Mouse (Mus musculus) frontal cortex, postnatal 25 days (tissue): ENCODE data around the gene Zfp777.
A peak's percentile ranks its signal among the peaks of the same experiment; 100 is the strongest.

Experiments
- DNase-seq, 2 experiments: peaks; one replicate each; pipeline ENCODE4 v3.0.0; 2022; ENCODE audit warnings: low spot score in 2 of 2

The Zfp777 gene

DNA sequence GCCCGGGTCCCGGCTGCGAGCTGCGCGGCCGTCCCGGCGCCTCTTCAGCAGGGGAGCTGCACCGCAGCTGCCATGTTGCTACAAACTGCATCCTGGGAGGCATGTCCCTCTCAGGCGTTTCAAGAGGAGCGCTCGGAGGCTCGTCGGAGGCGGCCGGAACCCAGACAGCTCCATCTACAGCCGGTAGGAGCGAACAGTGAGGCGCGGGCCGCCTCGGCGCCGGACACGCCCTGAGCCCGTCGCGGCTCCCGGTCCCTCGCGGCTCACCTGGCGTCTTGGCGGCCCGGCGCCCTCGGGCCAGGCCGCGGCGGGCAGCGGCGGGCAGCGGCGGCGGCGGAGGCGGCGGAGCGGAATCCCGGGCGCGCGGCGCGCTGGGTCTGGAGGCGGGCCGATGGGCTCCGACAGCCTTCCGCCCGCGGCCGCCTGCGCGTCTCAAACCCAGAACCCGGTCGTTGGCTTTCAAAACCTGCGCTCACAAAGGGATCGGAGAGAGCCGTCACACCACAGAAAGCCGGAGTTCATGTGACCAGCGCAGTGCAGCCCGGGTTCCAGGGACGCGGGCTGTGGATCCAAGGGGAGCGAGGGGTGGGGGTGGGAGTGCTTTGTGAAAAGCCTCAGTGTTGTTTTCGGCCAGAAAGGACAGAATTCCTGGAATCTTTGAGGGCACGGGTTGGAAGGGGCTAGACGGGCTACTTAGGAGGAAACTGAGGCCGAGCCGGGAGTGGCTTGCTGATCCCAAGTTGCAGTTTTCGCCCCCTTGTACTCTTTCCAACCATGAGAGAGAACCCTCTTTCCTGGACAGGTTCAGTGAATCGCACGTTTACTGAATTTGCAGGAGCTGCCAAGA, at the start of gene Zfp777:
Zfp777 (minus strand) TSS at position 486 of the 847 bp plus-strand sequence.
- peak; percentile 40 to 55 for DNase-seq

DNA sequence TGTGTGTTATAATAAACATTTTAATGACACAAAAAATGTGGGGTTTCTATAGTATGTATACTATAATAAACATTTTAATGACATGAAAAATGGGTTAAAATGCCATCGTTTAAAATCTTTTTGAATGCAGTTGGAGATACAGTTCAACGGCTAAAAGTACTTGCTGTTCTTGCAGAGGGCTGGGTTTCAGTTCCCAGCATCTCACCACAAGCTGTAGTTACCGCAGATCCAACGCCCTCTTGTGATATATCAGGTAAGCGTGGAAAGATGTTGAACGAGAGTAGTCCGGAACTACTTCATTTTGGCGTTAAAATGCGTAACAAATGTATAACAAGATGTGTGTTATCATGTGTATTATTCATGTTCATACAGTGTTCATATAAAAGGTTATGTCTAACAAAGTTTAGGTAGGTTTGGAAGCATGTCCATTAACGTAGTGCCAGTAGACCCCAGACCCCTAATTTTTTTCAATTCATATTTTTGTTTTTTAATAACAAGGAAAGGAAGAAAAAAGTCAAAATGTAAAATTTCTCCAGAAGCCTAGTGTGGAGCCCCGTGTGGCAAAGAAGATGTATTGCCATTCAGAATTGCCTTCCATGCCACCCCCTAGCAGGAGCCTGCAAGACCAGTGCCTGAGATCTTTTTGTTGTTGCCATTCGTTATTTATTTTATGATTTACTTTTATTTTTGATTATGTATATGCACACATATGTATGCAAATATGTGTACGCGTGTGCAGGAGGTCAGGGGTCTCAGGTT, 38.4 kb upstream of the Zfp777 start:
- DNase-seq = no peak

DNA sequence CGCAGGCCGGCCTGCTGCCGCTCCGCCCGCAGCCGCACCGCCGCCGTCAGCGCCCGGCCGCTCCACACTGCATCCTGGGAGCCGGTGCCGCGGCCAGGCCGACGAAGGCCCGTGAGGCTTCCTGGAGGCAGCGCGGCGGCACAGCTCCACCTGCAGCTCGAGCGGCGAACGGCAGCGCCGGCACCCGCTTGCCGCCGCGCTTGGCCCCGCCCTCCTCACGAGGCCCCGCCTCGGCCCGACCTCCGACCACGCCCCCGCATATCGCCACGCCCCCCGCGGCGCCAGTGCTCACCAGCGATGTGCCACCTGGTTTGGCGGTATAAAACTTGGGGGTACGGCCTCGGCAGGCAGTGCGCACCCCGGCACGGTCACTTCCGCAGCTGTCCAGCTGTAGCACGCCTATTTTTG, 37.8 kb upstream of the Zfp777 start, which contains the start of gene Zfp746:
Zfp746 (minus strand) TSS at position 123 of the 408 bp plus-strand sequence.
- DNase-seq = peak; percentile 85 to 87

DNA sequence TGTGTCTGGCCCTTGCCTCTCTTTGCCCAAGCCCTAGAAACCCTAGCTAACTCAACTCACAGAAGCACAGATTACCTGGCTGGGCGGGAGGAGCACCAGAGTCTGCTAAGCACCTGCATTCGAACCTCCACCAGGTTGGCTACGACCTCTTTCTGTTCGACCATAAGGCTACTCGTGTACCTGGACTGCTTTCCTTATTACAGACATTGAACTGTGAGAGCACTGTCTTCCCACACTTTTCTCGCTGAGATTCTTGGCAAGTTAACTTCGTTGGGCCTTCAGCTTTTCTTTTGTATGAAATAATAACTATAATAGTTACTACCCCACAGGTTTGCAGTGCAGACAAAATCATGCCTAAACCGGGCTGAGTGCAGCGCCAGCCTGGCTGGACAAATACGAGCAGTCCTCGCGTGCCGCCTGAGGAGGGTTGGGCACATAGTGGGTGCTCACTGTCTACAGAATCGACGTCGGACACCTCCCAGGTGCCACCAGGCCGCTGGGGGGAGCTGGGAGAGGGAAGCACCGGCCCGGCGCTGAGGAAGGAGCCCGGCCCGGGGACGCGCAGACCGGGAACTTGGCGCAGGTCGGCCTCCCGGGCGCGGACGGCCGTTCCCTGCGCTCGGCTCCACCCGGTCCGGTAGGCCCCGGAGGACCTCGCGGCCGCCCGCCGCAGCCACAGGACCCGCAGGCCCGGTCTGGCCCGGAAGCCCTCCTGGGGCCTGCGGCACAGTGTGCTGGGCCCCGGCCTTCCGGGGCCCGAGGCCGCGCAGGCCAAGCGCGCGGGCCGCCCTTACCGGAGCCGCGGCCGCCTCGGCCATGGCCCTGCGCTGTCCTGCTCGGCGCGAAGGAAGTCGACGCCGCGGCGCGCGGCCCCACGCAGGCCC, 37.1 kb upstream of the Zfp777 start:
- DNase-seq = peak; percentile 35 to 44

DNA sequence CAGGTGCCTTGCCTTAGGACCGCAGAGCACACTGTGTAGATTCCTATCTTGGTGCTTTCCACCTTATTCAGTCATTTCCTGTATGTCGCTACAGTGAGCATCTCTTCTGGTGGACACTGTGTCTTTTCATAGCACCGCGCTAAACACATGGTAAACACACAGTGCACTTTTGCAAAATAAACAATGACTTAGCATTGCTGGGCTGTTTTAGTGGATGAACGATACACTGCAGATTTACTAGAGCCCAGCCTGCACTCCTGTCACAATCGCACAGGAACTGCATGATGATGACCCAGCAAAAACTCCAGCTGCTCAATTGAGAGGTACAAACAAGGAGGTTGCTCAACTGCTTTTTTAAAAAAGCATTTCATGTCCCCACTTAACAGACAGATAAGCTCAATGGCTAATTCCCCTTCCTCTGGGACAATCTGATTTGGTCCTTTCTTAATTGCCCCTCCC, 35.1 kb upstream of the Zfp777 start:
- DNase-seq = no peak

DNA sequence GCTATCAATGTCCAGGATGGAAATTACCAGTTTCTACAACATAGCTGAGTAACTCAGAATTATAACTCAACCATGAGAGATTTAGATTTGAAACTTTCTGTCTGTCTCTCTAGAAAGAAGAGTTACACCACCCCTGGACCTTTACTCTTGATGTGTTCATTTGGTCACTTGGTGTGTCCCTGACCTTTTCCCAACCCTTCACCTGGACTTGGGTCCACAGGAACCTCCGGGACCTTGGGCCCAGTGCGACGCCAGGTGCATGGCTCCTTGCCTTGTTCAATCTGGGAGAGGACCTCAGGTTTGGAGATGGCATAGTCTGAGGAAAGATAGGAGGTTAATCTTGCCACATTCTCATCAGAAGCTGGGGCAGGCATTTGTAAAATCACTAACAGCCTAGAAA, 33.2 kb upstream of the Zfp777 start:
- no peak for DNase-seq

DNA sequence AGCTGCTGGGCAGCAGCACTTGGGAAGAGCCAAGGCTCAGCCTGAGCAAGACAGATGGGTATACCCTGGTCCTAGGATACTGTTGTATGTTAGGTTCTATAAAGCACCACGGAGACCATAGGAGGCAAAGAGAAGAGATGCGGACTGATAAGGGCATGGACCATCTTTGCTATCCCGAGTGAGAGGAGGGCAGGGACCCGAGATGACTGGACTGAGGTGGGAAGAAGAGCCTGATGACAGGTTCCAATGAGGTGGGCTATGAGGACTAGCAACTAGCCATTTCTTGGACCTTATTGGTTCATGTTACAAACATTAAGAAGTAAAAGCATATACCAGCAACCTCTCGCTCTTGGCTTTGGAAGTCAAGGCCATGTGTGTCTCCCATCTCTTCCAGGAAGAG, 32.3 kb upstream of the Zfp777 start:
- no peak for DNase-seq

DNA sequence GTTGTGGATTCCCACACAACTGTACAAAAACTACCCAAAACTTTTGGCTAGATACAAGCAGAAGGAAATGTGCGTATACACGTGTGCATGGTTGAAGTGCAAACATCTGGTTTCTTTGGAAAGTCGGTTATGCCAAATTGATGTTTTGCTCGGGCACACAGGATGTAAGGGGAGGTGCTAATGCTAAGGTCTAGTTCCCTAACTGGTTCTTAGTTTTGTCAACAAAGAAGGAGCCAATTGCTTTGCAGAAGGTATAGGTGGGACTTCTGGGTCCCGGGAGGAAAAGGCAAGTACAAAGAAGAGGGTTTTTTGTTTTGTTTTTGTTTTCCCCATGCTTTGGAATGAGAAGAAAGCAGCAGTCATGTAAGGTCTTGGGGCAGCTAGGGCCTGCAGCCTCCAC, 24.6 kb upstream of the Zfp777 start:
- DNase-seq = no peak

DNA sequence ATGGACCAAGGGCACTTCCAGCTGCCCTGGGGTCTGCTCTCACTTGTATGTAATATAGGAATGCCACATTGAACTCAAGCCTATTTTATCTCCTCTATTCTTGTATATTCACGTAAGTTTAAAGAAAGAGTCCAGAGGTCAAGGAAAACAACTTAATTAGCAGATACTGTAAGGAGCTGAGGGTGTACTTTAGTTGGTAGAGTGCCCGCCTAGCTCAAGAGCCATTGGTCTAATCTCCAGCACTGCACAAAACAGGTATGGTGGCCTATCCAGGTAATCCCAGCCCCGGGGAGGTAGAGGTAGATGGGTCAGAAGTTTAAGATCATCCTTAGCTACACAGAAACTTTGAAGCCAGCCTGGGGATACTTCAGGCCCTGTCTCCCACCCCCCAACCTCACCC, 18.8 kb upstream of the Zfp777 start:
- DNase-seq = no peak

DNA sequence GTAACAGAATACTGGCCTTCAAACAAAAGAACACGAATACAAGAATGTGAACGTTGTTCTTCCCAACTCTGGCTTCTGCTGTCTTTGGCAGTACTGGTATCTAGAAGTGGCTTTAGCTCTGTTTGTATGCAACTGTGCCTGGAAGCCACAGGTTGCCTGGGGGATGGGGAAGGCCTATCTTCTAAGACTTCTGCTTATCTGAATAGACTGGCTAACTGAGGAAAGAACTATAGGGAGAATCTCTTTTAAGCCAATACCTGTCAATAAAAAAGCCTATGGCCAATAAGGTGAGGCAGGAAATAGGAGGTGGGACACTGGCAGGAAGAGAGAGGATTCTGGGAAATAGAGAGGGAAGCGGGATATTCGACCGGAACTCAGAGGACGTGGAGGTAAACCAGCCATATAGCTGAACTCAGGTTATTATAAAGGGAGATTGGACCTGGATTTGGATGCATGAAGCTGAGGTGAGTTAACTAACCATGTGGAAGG, 16.9 kb upstream of the Zfp777 start:
- no peak for DNase-seq

DNA sequence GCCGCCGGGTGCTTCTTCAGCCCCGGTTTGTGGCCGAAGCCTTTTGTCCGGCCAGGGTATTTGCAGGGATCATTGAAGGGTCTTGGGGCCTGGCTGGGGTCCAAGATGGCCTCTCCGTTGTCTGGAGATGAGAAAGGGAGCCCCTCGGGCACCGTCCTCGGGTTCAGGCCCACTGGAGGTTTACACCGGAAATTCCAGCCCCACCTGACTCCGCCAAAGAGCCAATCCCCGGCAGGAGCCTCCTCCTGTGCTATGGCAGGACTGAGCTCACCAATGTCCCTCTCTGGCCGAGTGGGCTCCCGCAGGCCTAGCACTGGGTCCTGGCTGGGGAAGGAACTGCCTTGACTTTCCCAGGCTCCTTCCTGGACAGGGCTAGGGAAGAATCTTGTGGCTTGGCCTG, 15.7 kb upstream of the Zfp777 start:
- no peak for DNase-seq

DNA sequence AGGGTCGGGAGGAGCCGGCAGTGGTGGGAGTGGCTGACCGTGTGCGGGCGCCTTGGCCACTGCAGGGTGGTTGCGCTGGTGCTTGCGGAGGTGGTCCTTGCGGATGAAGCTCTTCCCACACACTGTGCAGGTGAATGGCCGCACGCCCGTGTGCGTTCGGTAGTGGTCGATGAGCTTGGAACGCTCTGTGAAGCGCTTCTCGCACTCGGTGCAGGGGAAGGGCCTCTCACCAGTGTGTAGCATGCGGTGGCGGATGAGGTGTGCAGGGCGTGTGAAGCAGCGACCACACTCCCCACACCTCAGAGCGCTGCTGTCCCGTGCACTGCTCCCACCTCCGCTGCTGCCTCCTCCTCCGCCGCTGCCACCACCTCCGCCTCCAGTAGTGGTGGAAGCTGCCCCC, 15.2 kb upstream of the Zfp777 start:
- no peak for DNase-seq

DNA sequence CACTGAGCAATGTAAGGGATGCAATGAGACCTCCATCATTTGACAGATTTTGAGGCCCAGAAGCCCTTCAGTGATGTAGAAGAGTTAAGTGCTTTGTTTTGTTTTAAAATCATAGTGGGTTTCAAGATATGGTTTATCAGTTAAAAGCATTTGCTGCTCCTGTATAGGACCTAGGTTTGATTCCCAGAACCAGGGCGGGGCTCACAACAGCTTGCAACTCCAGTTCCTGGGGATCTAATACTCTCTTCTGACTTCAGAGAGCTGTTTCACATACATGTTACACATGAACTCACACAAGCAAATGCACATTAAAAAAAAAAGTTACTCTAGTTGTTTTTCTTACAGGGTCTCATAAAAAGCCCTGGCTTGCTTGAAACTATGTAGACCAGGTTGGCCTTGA, 12.2 kb upstream of the Zfp777 start:
- no peak for DNase-seq

DNA sequence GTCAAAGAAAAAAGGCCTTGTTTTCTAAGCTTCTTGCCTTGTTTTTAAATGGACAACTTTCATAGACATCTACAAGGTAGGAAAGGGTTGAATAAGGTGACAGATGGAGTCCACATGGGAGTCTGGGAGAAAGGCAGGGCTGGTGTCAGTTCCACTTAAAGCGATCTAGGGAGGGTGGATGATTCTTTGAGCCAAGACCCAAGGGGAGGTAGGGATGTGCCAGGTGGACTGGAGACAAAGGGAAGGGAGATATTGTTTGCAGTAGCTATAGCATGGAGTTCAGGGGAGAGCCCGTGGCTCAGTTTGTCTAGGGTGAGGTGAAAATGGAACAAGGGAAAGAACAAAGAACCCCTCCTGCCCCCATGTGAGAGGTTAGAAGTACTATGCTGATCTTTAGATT, 11.7 kb upstream of the Zfp777 start:
- no peak for DNase-seq

DNA sequence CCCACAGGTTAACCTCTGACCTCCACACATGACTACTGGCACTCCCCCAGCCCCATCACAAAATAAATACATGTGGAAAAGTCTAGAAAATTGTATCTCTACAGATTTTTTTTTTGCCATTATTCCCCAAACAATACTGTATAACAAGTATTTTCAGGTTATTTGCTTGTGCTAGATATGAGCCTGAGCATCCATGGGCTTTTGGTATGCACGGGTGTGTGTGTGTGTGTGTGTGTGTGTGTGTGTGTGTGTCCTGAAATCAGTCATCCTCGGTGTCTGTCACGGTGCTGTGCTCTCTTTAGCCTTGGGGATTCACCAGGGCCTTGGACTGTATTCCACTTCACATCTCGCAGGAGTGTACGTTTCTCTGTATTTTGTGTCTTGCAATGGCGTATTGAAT, 3.4 kb upstream of the Zfp777 start:
- no peak for DNase-seq

DNA sequence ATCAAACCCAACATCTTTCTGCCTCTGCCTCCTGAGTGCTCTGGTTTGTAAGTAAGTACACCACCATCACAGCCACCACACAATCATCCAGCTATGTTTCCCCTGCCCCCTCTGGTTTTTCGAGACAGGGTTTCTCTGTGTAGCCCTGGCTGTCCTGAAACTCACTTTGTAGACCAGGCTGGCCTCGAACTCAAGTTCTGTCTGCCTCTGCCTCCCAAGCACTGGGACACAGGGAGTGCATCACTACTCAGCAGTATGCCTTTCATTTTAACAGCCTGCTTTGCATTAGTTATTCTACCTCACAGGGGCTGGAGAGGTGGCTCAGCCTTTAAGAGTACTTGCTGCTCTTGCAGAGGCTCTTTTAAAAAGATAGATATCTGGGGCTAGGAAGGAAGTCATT, 3.0 kb upstream of the Zfp777 start:
- DNase-seq = no peak

DNA sequence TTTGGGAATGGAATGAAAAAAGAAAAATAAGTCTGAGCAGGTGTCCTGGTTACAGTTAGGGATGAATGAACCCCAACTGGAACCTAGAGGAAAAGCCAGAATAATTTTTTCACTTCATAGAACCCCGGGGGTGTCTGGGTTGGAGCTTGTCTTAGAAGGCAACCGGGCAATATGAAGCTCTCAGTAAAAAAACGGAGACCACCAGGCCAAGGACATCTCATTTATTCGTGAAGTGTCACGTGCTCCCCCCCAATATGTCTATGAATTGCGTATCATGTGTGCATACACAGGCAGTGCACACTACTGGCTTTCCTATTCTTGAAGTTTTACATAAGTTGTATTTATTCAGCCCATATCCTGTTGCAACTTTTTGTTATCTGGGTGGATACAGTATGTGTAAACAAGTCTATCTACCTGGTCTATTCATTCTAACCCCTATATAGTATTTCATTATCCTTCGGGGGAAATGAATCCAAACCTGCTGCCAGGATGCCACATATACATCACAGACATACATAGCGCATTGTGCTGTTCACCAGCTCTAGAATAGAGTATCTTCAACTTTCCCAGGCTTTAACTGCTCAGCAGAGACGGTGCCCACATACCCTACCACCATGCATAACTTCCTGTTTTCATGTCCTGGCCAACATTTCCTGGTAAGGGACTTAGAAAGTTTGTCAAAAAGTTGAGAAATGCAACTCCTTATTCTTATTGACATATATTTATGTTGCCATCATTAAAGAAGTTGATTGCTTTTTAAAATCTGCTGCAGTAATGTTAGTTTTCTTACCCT, 758 bp upstream of the Zfp777 start:
- no peak for DNase-seq

DNA sequence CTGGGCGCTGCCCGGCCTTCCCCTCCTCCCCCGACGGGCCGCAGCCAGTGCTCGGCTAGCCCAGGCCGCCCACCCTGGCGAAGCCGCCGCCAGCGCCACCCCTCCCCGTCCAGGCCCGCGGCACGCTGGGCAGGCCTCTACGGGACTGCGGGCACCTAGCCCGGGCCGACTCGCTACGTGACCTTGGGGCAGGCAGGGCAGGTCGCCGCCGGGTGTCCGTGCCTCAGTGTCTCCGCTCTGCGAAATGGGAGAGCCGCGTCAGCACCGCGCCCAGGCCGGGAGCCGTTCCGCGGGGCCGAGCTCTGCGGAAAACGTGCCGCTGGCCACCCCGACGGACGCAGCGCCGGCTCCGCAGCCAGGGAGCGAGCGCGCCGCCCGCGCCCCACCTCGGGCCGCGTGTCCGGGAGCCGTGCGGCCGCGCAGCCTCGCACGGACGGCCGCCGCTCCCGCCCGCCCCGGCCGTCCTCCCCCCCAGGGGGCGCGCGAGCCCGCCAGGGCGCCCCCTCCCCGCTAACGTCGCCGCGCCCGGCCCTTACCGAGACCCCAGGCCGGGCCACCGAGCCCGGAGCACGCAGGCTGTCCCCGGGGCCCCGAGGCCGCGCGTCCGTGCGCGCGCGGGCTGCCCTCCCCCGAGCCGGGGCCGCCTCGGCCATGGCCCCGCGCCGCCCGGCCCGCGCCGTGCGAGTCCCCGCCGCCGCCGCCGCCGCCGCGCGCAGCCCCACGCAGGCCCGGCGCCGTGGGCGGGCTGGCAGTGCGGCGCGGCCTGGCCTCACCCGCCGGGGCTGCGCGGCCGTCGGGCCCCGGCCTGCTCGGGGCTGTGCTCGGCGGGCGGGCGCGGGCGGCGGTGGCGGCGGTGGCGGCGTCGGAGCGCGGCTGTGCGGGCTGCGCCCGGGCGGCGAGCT, 1.0 kb downstream of the Zfp777 start:
- peak in 1 of 2 experiments; percentile 26 for DNase-seq

DNA sequence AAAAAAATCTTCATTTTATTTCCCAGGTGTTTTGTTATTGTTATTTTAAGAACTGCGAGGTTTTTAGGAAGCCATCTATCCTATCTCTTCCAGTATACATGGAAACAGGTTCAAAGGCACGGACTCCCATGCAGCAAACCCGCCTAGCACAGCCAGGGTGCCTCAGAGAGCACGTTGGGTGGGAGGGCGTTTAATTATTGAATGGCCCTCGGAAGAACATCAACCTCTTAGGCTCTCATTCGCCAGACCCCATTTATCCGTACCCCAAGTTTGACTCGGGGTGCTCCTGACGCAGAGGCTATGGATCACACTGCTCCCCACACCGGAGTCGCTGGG, 1.6 kb downstream of the Zfp777 start:
- no peak for DNase-seq

DNA sequence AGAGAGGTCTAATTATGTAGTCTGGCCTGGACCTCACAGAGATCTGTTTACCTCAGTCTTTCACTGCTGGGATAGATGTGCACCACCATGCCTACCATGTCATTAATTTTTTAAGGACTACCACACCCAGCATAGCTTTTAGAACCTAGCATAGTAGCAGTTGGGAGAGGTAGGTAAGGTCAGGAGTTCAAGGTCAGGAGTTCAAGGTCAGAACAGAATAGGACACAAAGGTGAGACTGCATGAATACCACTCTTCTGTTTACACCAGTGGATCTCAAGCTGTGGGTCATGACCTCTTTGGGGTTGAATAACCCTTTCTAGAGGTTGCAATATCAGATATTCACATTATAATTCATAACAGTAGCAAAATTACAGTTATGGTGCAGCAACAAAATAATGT, 16.1 kb downstream of the Zfp777 start:
- DNase-seq = no peak
